Mouse (Mus musculus) C2C12 (cell line): ENCODE results near the gene Cyp1b1.

Source experiments
- CEBPB ChIP-seq: IDR thresholded peaks from one replicate; pipeline ENCODE4 v1.6.1; 2011; ENCODE audit warnings: low read depth, mild to moderate bottlenecking, control low read depth, moderate library complexity
- CTCF ChIP-seq: IDR thresholded peaks from one replicate; pipeline ENCODE4 v1.5.1; 2011; ENCODE audit not compliant: control insufficient read depth, insufficient read depth, insufficient read length
- MAX ChIP-seq: IDR thresholded peaks from one replicate; pipeline ENCODE4 v1.6.1; 2011; ENCODE audit warnings: mild to moderate bottlenecking, control low read depth
- MYOD1 ChIP-seq: IDR thresholded peaks from one replicate; pipeline ENCODE4 v1.6.1; 2011; ENCODE audit warnings: low read depth; ENCODE audit not compliant: control insufficient read depth, insufficient read length
- MYOG ChIP-seq: IDR thresholded peaks from one replicate; pipeline ENCODE4 v1.6.1; 2011; ENCODE audit not compliant: control insufficient read depth, insufficient read length; ENCODE audit errors: extremely low read depth
- USF1 ChIP-seq: IDR thresholded peaks from one replicate; pipeline ENCODE4 v1.6.1; 2011; ENCODE audit warnings: low read depth, mild to moderate bottlenecking, control low read depth, moderate library complexity

GRCm38 (mm10) chr17:79720681-79721080, 5.8 kb upstream of the Cyp1b1 start:
- TF ChIP-seq CTCF (no peak), USF1 (no peak), MYOD1 (no peak), MAX (no peak), MYOG (no peak), CEBPB (no peak)
